Mouse (Mus musculus) embryonic facial prominence, embryonic 11.5 days (tissue): ENCODE measurements around the gene Prune2. TPM values are rescaled to one million over a fixed set of nuclear protein-coding genes. Genes with fewer than 3 reads are reported as not detected.

ENCODE experiments used
- ATAC-seq: fragments of 200-750 bp; cut with Nextera tagmentation; replicated peaks from 2 replicates; pipeline ENCODE4 v1.8.0; 2017; ENCODE audit warnings: low read depth; ENCODE audit not compliant: insufficient number of reproducible peaks, low FRiP score, low TSS enrichment
- DNase-seq: peaks from one replicate; pipeline ENCODE4 v3.0.0-alpha.2; 2015; ENCODE audit warnings: low spot score
- H3K27ac ChIP-seq: fragments of 300-500 bp; sonication (generic); replicated peaks from 2 replicates; pipeline ENCODE4 v1.5.1; 2014; ENCODE audit warnings: mild to moderate bottlenecking, low read depth, low read length, control low read depth
- H3K27me3 ChIP-seq: fragments of 300-500 bp; sonication (generic); 2 replicates; pipeline ENCODE4 v1.6.1; 2014; ENCODE audit warnings: mild to moderate bottlenecking, low read length, moderate library complexity, mixed read lengths; ENCODE audit not compliant: control insufficient read depth, insufficient read depth
- H3K36me3 ChIP-seq: fragments of 300-500 bp; sonication (generic); replicated peaks from 2 replicates; pipeline ENCODE4 v1.6.1; 2014; ENCODE audit warnings: low read depth, mild to moderate bottlenecking, low read length, moderate library complexity, mixed read lengths; ENCODE audit not compliant: control insufficient read depth, insufficient read depth
- H3K4me1 ChIP-seq: fragments of 300-500 bp; sonication (generic); 2 replicates; pipeline ENCODE4 v1.6.1; 2014; ENCODE audit warnings: low read length, mixed read lengths; ENCODE audit not compliant: control insufficient read depth, insufficient read depth
- H3K4me2 ChIP-seq: fragments of 300-500 bp; sonication (generic); 2 replicates; pipeline ENCODE4 v1.6.1; 2014; ENCODE audit warnings: low read depth, mild to moderate bottlenecking, control low read depth, low read length, moderate library complexity
- H3K4me3 ChIP-seq: fragments of 300-500 bp; sonication (generic); 2 replicates; pipeline ENCODE4 v1.5.1; 2014; ENCODE audit warnings: low read depth, low read length, control low read depth
- H3K9ac ChIP-seq: fragments of 300-500 bp; sonication (generic); replicated peaks from 2 replicates; pipeline ENCODE4 v1.6.1; 2014; ENCODE audit warnings: mild to moderate bottlenecking, control low read depth, low read length
- H3K9me3 ChIP-seq: fragments of 300-500 bp; sonication (generic); replicated peaks from 2 replicates; pipeline ENCODE4 v1.6.1; 2016; ENCODE audit warnings: mild to moderate bottlenecking, low read length, inconsistent platforms, mixed read lengths; ENCODE audit not compliant: control insufficient read depth
- WGBS: fragments of 180-500 bp; shearing (Covaris S2); extraction: QIAGEN DNeasy Blood & Tissue Kit; methylation state at CpG from one replicate; pipeline ENCODE4 v1.1.7; 2014; 5-methylcytosine and 5-hydroxymethylcytosine counted together
- polyA plus RNA-seq: library from polyadenylated mRNA; unstranded; fragments of >200 nt; fragmentation: Nextera tagmentation; extraction: Ambion mirVana; gene quantifications from 2 replicates; pipeline ENCODE4 v1.2.1, GENCODE M21; 2014

Prune2 gene
- polyA plus RNA-seq, 1 experiment from 2014 or later: 1.5 TPM

GRCm38 (mm10) chr19:17223801-17224200, 267.9 kb downstream of the Prune2 start:
- Histone ChIP-seq H3K4me1 (no peaks in the 10 kb centered on the region), H3K9me3 (no peaks in the 10 kb centered on the region), H3K4me2 (no peak overlapping the region), H3K4me3 (no peak overlapping the region), H3K36me3 (no peaks in the 10 kb centered on the region), H3K9ac (no peak overlapping the region), H3K27ac (no peak overlapping the region), H3K27me3 (no peaks in the 10 kb centered on the region)
- 79% methylated on average over 4 of the region's 4 CpGs for WGBS
- ATAC-seq: no peak
- DNase-seq: no peak

- no peaks in the 10 kb centered on the region for H3K27me3 ChIP-seq
- ATAC-seq (no peak), DNase-seq (no peak)
- 59% methylated on average over 5 of the region's 5 CpGs for WGBS
- no peaks in the 10 kb centered on the region for H3K4me1 ChIP-seq
- H3K9ac ChIP-seq: no peak overlapping the region
- H3K9me3 ChIP-seq: no peaks in the 10 kb centered on the region
- H3K4me3 ChIP-seq: no peak overlapping the region
- H3K4me2 ChIP-seq: no peak overlapping the region
- H3K36me3 ChIP-seq: no peaks in the 10 kb centered on the region
- no peak overlapping the region for H3K27ac ChIP-seq
Measured at GRCm38 (mm10) chr19:17225570-17226083, 269.7 kb downstream of the Prune2 start.

- no peaks in the 10 kb centered on the region for H3K36me3 ChIP-seq
- no peak overlapping the region for H3K27ac ChIP-seq
- H3K9ac ChIP-seq: no peak overlapping the region
- ATAC-seq (no peak), DNase-seq (no peak)
- no peak overlapping the region for H3K4me2 ChIP-seq
- H3K4me3 ChIP-seq: no peak overlapping the region
- no peaks in the 10 kb centered on the region for H3K4me1 ChIP-seq
- H3K9me3 ChIP-seq: no peaks in the 10 kb centered on the region
- H3K27me3 ChIP-seq: no peaks in the 10 kb centered on the region
- WGBS: 86% methylated on average over 8 of the region's 8 CpGs
Measured at GRCm38 (mm10) chr19:17226096-17226495, 270.2 kb downstream of the Prune2 start.

GRCm38 (mm10) chr19:17230013-17230412, 274.1 kb downstream of the Prune2 start:
- no peaks in the 10 kb centered on the region for H3K36me3 ChIP-seq
- ATAC-seq (no peak), DNase-seq (no peak)
- H3K4me1 ChIP-seq: no peaks in the 10 kb centered on the region
- no peak overlapping the region for H3K4me3 ChIP-seq
- no peak overlapping the region for H3K9ac ChIP-seq
- H3K27ac ChIP-seq: no peak overlapping the region
- H3K4me2 ChIP-seq: no peak overlapping the region
- WGBS: 90% methylated on average over 1 of the region's 1 CpGs
- H3K9me3 ChIP-seq: no peaks in the 10 kb centered on the region
- H3K27me3 ChIP-seq: no peaks in the 10 kb centered on the region

GRCm38 (mm10) chr19:17238471-17238870, 282.6 kb downstream of the Prune2 start:
- ATAC-seq (no peak), DNase-seq (no peak)
- H3K4me3 ChIP-seq: no peak overlapping the region
- H3K9me3 ChIP-seq: no peaks in the 10 kb centered on the region
- no peaks in the 10 kb centered on the region for H3K4me1 ChIP-seq
- WGBS: 98% methylated on average over 3 of the region's 3 CpGs
- H3K4me2 ChIP-seq: no peak overlapping the region
- H3K9ac ChIP-seq: no peak overlapping the region
- no peak overlapping the region for H3K27ac ChIP-seq
- no peaks in the 10 kb centered on the region for H3K36me3 ChIP-seq
- no peaks in the 10 kb centered on the region for H3K27me3 ChIP-seq

- Histone ChIP-seq H3K9me3 (no peaks in the 10 kb centered on the region), H3K4me1 (no peaks in the 10 kb centered on the region), H3K36me3 (no peaks in the 10 kb centered on the region), H3K4me2 (no peak overlapping the region), H3K4me3 (no peak overlapping the region), H3K9ac (no peak overlapping the region), H3K27me3 (no peaks in the 10 kb centered on the region), H3K27ac (no peak overlapping the region)
- ATAC-seq (no peak), DNase-seq (no peak)
- 82% methylated on average over 7 of the region's 7 CpGs for WGBS
Measured at GRCm38 (mm10) chr19:17240170-17241077, 284.5 kb downstream of the Prune2 start.

GRCm38 (mm10) chr19:17241206-17241605, 285.3 kb downstream of the Prune2 start:
- H3K27ac ChIP-seq: no peak overlapping the region
- no peak for DNase-seq
- no peak overlapping the region for H3K9ac ChIP-seq
- no peaks in the 10 kb centered on the region for H3K4me1 ChIP-seq
- 77% methylated on average over 1 of the region's 1 CpGs for WGBS
- H3K9me3 ChIP-seq: no peaks in the 10 kb centered on the region
- no peak overlapping the region for H3K4me2 ChIP-seq
- no peaks in the 10 kb centered on the region for H3K36me3 ChIP-seq
- H3K27me3 ChIP-seq: no peaks in the 10 kb centered on the region
- no peak for ATAC-seq
- no peak overlapping the region for H3K4me3 ChIP-seq

GRCm38 (mm10) chr19:17242962-17243361, 287.0 kb downstream of the Prune2 start:
- no peaks in the 10 kb centered on the region for H3K36me3 ChIP-seq
- H3K27me3 ChIP-seq: no peaks in the 10 kb centered on the region
- no peak overlapping the region for H3K4me2 ChIP-seq
- ATAC-seq (no peak), DNase-seq (no peak)
- no peak overlapping the region for H3K4me3 ChIP-seq
- no peak overlapping the region for H3K27ac ChIP-seq
- 73% methylated on average over 5 of the region's 5 CpGs for WGBS
- H3K4me1 ChIP-seq: no peaks in the 10 kb centered on the region
- no peak overlapping the region for H3K9ac ChIP-seq
- H3K9me3 ChIP-seq: no peaks in the 10 kb centered on the region
